Mouse (Mus musculus) G1E (cell line): ENCODE data around the gene Clec1a. TPM values are rescaled to one million over a fixed set of nuclear protein-coding genes. Genes with fewer than 3 reads are reported as not detected.

Experiments
- ATAC-seq: 2 replicates; pipeline ENCODE4 v1.8.0; 2016; ENCODE audit warnings: mild to moderate bottlenecking; ENCODE audit not compliant: insufficient number of reproducible peaks, poor library complexity, low FRiP score, severe bottlenecking; ENCODE audit errors: extremely low read depth
- DNase-seq: peaks from one replicate; pipeline ENCODE4 v3.0.0; 2012; ENCODE audit warnings: low spot score
- H3K27me3 ChIP-seq: 2 replicates; pipeline ENCODE4 v1.6.1; 2012; ENCODE audit warnings: mild to moderate bottlenecking, low read length, inconsistent platforms; ENCODE audit not compliant: insufficient read depth
- H3K36me3 ChIP-seq: replicated peaks from 2 replicates; pipeline ENCODE3; 2012; ENCODE audit warnings: mild to moderate bottlenecking, inconsistent platforms
- H3K4me1 ChIP-seq: 2 replicates; pipeline ENCODE4 v1.6.1; 2012; ENCODE audit warnings: low read depth, low read length, inconsistent platforms, mixed read lengths; ENCODE audit not compliant: insufficient read depth
- H3K4me3 ChIP-seq: 2 replicates; pipeline ENCODE4 v1.5.1; 2012; ENCODE audit warnings: low read depth, mild to moderate bottlenecking, inconsistent platforms, low read length, moderate library complexity, mixed read lengths
- H3K9me3 ChIP-seq: replicated peaks from 2 replicates; pipeline ENCODE4 v1.6.1; 2012; ENCODE audit warnings: inconsistent platforms
- CTCF ChIP-seq: IDR thresholded peaks from 2 replicates; pipeline ENCODE4 v1.5.1; 2012; ENCODE audit warnings: low read depth, low read length, inconsistent platforms, mixed read lengths
- GATA1 ChIP-seq: IDR thresholded peaks from 2 replicates; pipeline ENCODE4 v1.6.1; 2012; ENCODE audit warnings: borderline replicate concordance, low read length, inconsistent platforms, mixed read lengths
- GATA2 ChIP-seq: IDR thresholded peaks from 2 replicates; pipeline ENCODE4 v1.6.1; 2012; ENCODE audit warnings: low read depth, low read length, inconsistent platforms, borderline replicate concordance
- POLR2AphosphoS5 ChIP-seq: IDR thresholded peaks from 2 replicates; pipeline ENCODE4 v1.6.1; 2012; ENCODE audit warnings: low read depth, low read length, inconsistent platforms; ENCODE audit not compliant: insufficient replicate concordance
- TAL1 ChIP-seq: conservative IDR thresholded peaks from 2 replicates; pipeline ENCODE4 v1.6.1; 2012; ENCODE audit warnings: low read depth, low read length, inconsistent platforms, mixed read lengths
- polyA plus RNA-seq: library from polyadenylated mRNA; stranded (reverse); fragments of >175 nt; gene quantifications from 2 replicates; pipeline ENCODE4 v1.2.3, GENCODE M21; 2012
- total RNA-seq, 2 experiments: library from RNA; stranded (forward) in 1 of 2; stranded (reverse) in 1 of 2; fragments of 200-1000 nt in 1 of 2; fragments of >200 nt in 1 of 2; fragmentation: Nextera tagmentation in 1 of 2; gene quantifications; 2 replicates each; pipeline ENCODE4 v1.2.3; 2014 to 2017

Gene Clec1a
- total and polyA plus RNA-seq, 3 experiments: 0.05 TPM; not detected in 2

DNA sequence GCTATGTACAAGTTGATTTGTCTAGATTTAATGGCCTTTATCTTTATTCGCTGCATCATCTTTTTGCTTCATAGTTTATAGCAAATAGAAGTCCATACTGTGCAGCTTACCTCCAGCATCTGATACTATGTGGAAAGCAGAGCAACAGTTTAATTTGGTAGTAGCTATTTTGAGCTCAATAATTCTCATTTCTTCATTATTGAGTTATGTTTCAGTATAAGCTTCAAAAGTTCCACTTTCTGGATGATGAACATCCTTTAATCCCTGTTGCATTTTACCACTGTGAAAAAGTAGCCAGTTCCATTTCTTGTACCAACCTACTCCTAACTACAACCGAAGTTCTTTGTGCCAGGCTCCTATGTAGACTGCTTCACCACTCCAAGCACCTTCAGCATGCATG lies 43.2 kb downstream of the Clec1a start, which contains the start of gene Clec9a:
TSS of gene Clec9a (plus strand) at position 301 of the 400 bp plus-strand sequence.
- TF ChIP-seq TAL1: no peak
- no peak for TF ChIP-seq GATA1
- TF ChIP-seq POLR2AphosphoS5: no peak
- TF ChIP-seq CTCF: no peak
- no peak for TF ChIP-seq GATA2
- H3K4me3 ChIP-seq: no peak within 1 kb of the TSS
- no peaks in the 10 kb centered on the region for H3K27me3 ChIP-seq
- ATAC-seq: no peak
- no peaks in the 10 kb centered on the region for H3K9me3 ChIP-seq
- no peaks in the 10 kb centered on the region for H3K4me1 ChIP-seq
- no peaks in the 10 kb centered on the region for H3K36me3 ChIP-seq
- DNase-seq: no peak

DNA sequence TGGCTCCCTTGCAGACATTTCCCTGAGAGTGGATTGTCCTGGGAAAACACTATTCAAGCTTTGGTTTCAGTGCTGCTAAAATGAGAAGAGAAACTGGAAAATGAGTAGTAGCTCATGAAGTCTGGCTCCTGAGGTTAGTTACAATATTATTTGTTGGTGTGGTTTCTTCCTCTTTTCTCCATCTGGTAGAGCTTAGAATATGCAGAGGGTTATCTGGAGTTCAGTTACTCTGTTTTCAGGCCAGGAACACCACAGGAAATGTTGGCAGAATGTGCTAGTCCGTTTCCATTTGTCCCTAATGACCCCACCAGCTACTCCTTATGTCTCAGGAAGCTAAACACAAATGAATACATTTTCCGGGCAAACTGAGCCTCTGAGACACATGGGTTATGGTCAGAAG lies 44.5 kb downstream of the Clec1a start:
- no peak for TF ChIP-seq GATA1
- no peak for TF ChIP-seq GATA2
- no peak for TF ChIP-seq TAL1
- no peak for TF ChIP-seq POLR2AphosphoS5
- no peak for TF ChIP-seq CTCF
- Histone ChIP-seq H3K4me1 (no peaks in the 10 kb centered on the region), H3K9me3 (no peaks in the 10 kb centered on the region), H3K4me3 (no peak overlapping the region), H3K27me3 (no peaks in the 10 kb centered on the region), H3K36me3 (no peaks in the 10 kb centered on the region)
- DNase-seq (no peak), ATAC-seq (no peak)

DNA sequence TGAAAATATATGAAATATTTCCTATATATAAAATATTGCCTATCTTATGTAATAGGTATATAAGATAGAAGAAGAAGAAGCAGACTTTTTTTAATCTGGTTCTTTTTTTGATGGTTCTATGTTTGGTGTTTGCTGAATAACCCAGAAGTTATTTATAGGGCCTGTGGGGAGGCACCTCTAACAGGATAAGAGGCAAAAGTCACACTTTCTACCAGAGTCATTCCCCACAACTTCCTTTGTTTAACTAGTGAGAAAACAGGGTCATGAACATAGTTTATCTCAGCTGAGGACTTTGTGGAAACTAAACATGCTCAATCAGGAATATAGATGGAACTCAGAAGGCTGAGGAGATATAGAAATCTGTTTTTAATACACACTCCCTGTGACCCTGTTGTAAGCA lies 45.8 kb downstream of the Clec1a start:
- ATAC-seq: no peak
- Histone ChIP-seq H3K36me3 (no peaks in the 10 kb centered on the region), H3K9me3 (no peaks in the 10 kb centered on the region), H3K4me1 (no peaks in the 10 kb centered on the region), H3K27me3 (no peaks in the 10 kb centered on the region), H3K4me3 (no peak overlapping the region)
- TF ChIP-seq TAL1 (no peak), GATA1 (no peak), POLR2AphosphoS5 (no peak), CTCF (no peak), GATA2 (no peak)
- DNase-seq: no peak

DNA sequence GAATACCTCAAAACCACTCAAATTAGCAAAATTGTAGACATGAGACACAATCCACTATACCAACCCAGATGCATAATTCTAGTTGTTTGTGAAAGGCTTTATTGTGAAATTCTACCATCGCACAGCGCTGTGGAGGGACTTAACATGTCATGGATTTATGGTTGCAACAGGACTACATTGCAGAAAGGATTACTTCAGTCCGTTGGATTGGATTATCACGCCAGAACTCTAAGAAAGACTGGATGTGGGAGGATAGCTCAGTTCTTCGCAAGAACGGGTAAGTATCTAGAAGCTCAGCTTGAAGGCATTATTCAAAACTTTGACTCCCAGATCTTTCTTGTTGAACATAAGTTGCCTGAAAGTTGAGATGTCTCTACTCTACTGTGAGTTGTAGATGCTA lies 48.4 kb downstream of the Clec1a start:
- ATAC-seq: no peak
- Histone ChIP-seq H3K9me3 (no peaks in the 10 kb centered on the region), H3K36me3 (no peaks in the 10 kb centered on the region), H3K27me3 (no peaks in the 10 kb centered on the region), H3K4me3 (no peak overlapping the region), H3K4me1 (no peaks in the 10 kb centered on the region)
- DNase-seq: no peak
- TF ChIP-seq TAL1 (no peak), GATA1 (no peak), POLR2AphosphoS5 (no peak), CTCF (no peak), GATA2 (no peak)

DNA sequence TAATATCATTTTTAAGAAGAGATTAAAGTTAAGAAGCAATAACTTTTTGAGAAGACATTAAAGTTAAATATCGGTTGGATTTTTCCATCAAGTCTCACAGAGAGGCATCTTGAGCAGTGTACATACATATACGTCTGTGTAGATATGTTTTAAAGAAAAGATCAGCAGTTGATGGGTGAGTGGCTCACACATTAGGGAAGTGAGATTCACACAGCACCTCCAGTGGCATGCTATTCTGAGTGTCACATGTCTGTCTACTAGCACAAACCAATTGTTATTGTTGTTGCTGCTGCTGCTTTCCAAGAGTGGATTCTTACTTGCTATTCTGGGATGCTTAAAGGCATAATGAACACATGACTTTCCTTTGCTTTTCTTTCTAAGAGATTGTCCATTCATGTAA lies 49.4 kb downstream of the Clec1a start:
- DNase-seq (no peak), ATAC-seq (no peak)
- no peaks in the 10 kb centered on the region for H3K4me1 ChIP-seq
- no peak for TF ChIP-seq GATA2
- TF ChIP-seq POLR2AphosphoS5: no peak
- no peak for TF ChIP-seq CTCF
- TF ChIP-seq TAL1: no peak
- TF ChIP-seq GATA1: no peak
- H3K27me3 ChIP-seq: no peaks in the 10 kb centered on the region
- H3K4me3 ChIP-seq: no peak overlapping the region
- no peaks in the 10 kb centered on the region for H3K9me3 ChIP-seq
- H3K36me3 ChIP-seq: no peaks in the 10 kb centered on the region

DNA sequence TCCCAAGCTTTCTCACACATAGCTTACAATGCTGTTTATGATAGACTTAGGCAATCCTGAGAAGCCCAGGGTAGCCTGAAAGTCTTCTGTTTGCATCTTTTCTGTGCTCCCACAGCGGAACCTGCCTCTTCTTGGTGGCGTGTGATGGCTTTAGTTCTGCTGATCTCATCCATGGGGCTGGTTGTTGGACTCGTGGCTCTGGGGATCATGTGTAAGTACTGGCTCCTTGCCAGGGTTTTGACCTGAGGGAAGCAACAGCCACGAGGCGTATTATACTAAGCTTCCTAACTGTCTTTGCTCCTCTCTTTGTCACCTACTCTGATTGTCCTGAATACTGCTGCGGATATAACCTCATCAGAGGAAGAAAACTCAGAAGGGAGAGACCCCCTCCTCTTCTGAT lies 51.9 kb downstream of the Clec1a start:
- Histone ChIP-seq H3K27me3 (no peaks in the 10 kb centered on the region), H3K4me1 (no peaks in the 10 kb centered on the region), H3K9me3 (no peaks in the 10 kb centered on the region), H3K36me3 (no peaks in the 10 kb centered on the region), H3K4me3 (no peak overlapping the region)
- DNase-seq (no peak), ATAC-seq (no peak)
- TF ChIP-seq CTCF (no peak), POLR2AphosphoS5 (no peak)

DNA sequence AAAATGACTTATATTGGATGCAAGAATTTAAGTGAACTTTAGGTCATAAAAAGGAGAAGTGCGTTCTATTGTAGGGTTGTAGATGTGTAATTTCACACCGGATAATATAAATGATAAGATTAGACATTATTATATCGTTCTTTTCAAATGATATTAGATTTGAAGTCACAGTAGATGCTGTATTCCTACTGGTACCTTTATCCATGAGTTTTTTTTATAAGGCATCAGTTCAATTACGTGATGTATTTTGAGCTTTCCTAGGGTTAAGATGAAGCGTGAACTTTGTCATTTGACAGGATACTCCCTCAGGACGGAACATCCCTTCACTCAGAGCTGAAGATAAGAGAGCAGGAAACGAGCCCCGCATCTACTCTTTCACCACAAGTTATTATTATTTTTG lies 54.8 kb downstream of the Clec1a start, which contains the start of gene Clec1b:
TSS of gene Clec1b (plus strand) at position 301 of the 400 bp plus-strand sequence.
- no peak within 1 kb of the TSS for H3K4me3 ChIP-seq
- no peaks in the 10 kb centered on the region for H3K4me1 ChIP-seq

More for the DNA sequence above, 54.8 kb downstream of the Clec1a start, which contains the start of gene Clec1b:
- Histone ChIP-seq H3K36me3 (no peaks in the 10 kb centered on the region), H3K27me3 (no peaks in the 10 kb centered on the region), H3K9me3 (no peaks in the 10 kb centered on the region)
- ATAC-seq (no peak), DNase-seq (no peak)
- no peak for TF ChIP-seq TAL1
- no peak for TF ChIP-seq POLR2AphosphoS5
- no peak for TF ChIP-seq GATA1
- TF ChIP-seq CTCF: no peak
- no peak for TF ChIP-seq GATA2
